Mouse (Mus musculus) midbrain, embryonic 14.5 days (tissue): Measurements from ENCODE around the gene Hsd17b12. TPM values are rescaled to one million over a fixed set of nuclear protein-coding genes. Genes with fewer than 3 reads are reported as not detected.
A peak's percentile ranks its signal among the peaks of the same experiment; 100 is the strongest.

Experiments used
- ATAC-seq: fragments of 200-750 bp; cut with Nextera tagmentation; 2 replicates; pipeline ENCODE4 v1.8.0; 2017; ENCODE audit warnings: moderate number of reproducible peaks, moderate library complexity; ENCODE audit not compliant: low FRiP score, low TSS enrichment
- DNase-seq: peaks from one replicate; pipeline ENCODE4 v3.0.0-alpha.2; 2015
- H3K27ac ChIP-seq: fragments of 300-500 bp; sonication (generic); replicated peaks from 2 replicates; pipeline ENCODE4 v1.5.1; 2014; ENCODE audit warnings: mild to moderate bottlenecking, low read depth, low read length, moderate library complexity
- H3K27me3 ChIP-seq: fragments of 300-500 bp; sonication (generic); 2 replicates; pipeline ENCODE4 v1.6.1; 2014; ENCODE audit warnings: low read length, control low read depth, mixed read lengths; ENCODE audit not compliant: control insufficient read depth, insufficient read depth
- H3K36me3 ChIP-seq: fragments of 300-500 bp; sonication (generic); 2 replicates; pipeline ENCODE4 v1.6.1; 2014; ENCODE audit warnings: low read length, control low read depth; ENCODE audit not compliant: control insufficient read depth, insufficient read depth
- H3K4me1 ChIP-seq: fragments of 300-500 bp; sonication (generic); 2 replicates; pipeline ENCODE4 v1.6.1; 2014; ENCODE audit warnings: mild to moderate bottlenecking, antibody characterized with exemption, low read length, control low read depth; ENCODE audit not compliant: control insufficient read depth, insufficient read depth
- H3K4me2 ChIP-seq: fragments of 300-500 bp; sonication (generic); 2 replicates; pipeline ENCODE4 v1.6.1; 2014; ENCODE audit warnings: mild to moderate bottlenecking, low read length, moderate library complexity
- H3K4me3 ChIP-seq: fragments of 300-500 bp; sonication (generic); replicated peaks from 2 replicates; pipeline ENCODE4 v1.5.1; 2014; ENCODE audit warnings: low read depth, low read length
- H3K9ac ChIP-seq: fragments of 300-500 bp; sonication (generic); replicated peaks from 2 replicates; pipeline ENCODE4 v1.6.1; 2014; ENCODE audit warnings: mild to moderate bottlenecking, low read length, moderate library complexity
- H3K9me3 ChIP-seq: fragments of 300-500 bp; sonication (generic); 2 replicates; pipeline ENCODE4 v1.6.1; 2016; ENCODE audit warnings: low read length, control low read depth, mixed read lengths; ENCODE audit not compliant: control insufficient read depth
- WGBS: fragments of 180-500 bp; shearing (Covaris S2); extraction: QIAGEN DNeasy Blood & Tissue Kit; methylation state at CpG from one replicate; pipeline ENCODE4 v1.1.7; 2014; 5-methylcytosine and 5-hydroxymethylcytosine counted together
- polyA plus RNA-seq: library from polyadenylated mRNA; unstranded; fragments of >200 nt; fragmentation: Nextera tagmentation; extraction: Ambion mirVana; gene quantifications from 2 replicates; pipeline ENCODE4 v1.2.1, GENCODE M21; 2014

The Hsd17b12 gene
- 145 and 154 TPM in 2 replicates for polyA plus RNA-seq

DNA sequence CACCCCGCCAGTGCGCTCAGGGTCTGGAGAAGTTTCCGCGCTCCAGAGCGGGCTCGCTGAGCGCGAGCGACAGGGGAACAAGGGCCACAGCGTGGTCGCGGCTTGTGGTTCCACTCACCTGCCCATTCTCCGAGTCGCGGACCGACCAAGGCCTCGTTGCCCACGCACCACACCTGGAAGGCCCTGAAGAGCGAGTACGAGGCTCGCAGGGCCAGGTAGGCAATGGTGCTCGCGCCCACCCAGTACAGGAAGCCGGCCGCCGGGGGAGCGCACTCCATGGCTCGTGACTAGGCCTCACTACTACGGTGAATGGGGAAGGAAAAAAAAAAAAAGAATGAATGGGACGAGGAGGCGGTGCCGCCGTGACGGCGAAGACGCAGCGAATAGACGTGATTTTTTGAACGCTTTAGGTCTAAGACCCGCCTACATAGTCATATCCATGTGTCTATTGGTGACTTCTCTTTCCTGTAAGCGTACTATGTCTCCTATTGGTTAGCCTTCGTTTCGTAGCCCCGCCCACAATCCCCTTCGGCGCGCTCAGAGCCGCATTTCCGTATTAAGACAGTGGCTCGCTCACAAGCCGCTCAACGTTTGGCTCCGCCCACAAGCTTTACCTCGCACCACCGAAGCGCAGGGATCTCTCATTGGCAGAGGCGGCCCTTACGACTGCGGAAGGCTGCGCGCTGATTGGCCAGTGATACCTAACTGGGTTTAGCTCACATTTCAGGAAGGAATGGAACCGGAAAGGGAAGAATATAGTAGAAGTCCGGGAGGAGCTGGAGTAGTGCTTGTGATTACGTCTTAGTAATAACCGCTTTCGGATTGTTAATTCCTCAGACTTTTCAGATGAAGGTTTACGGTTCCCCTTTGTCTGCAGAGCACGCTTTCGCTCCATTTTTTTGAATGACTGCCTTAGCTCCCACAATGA, at the start of gene Hsd17b12:
Hsd17b12 (minus strand) TSS at position 373 of the 928 bp plus-strand sequence.
- Histone ChIP-seq H3K4me2 (peak within 1 kb of the TSS; percentile 72), H3K27ac (peak within 1 kb of the TSS; percentile 91), H3K9me3 (no peaks in the 10 kb centered on the region), H3K4me3 (peak within 1 kb of the TSS; percentile 93), H3K4me1 (peaks cover 21% of the 10 kb centered on the region; the same call in 1 of the 2 replicates), H3K36me3 (no peaks in the 10 kb centered on the region), H3K27me3 (no peaks in the 10 kb centered on the region), H3K9ac (peak within 1 kb of the TSS; percentile 84)
- WGBS = under 1% methylated on average over 69 of the region's 69 CpGs
- ATAC-seq (peak; percentile 100), DNase-seq (peak; percentile 100)

- 88% methylated on average over 2 of the region's 2 CpGs for WGBS
- ATAC-seq (no peak), DNase-seq (no peak)
- Histone ChIP-seq H3K9ac (no peak overlapping the region), H3K4me3 (no peak overlapping the region), H3K4me2 (no peak overlapping the region), H3K4me1 (no peaks in the 10 kb centered on the region), H3K27ac (no peak overlapping the region), H3K27me3 (no peaks in the 10 kb centered on the region), H3K9me3 (no peaks in the 10 kb centered on the region), H3K36me3 (no peaks in the 10 kb centered on the region)
Measured at GRCm38 (mm10) chr2:94184906-94185305, 27.1 kb upstream of the Hsd17b12 start.

DNA sequence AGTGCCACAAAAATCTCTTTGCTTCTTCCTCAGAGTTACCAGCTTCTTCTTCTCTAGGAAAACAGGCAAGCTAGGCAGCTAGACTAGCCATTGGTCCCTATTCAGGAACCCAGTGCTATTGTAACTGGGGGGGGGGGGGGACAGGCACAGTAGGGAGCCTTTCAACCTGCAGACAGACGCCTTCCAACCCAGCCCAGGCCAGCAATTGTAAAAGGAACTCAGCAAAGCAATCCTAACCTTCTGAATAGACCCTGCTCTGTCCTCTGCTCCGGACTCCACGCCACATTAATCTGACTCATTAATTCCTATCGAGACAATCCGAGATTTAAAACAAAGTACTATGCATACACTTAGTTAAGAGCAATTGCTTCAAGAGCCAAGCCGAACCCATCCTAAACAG, 26.4 kb upstream of the Hsd17b12 start:
- DNase-seq = no peak

GRCm38 (mm10) chr2:94179030-94179407, 21.3 kb upstream of the Hsd17b12 start:
- Histone ChIP-seq H3K4me1 (peaks cover 10% of the 10 kb centered on the region), H3K9ac (no peak overlapping the region), H3K36me3 (no peaks in the 10 kb centered on the region), H3K4me2 (peak overlapping the region; percentile 93), H3K4me3 (peak overlapping the region; percentile 93; the same call in 1 of the 2 replicates), H3K9me3 (no peaks in the 10 kb centered on the region), H3K27me3 (no peaks in the 10 kb centered on the region), H3K27ac (no peak overlapping the region)
- ATAC-seq (peak; percentile 64; the same call in 1 of the 2 replicates), DNase-seq (no peak)
- under 1% methylated on average over 3 of the region's 3 CpGs for WGBS

More for the DNA sequence above, 26.4 kb upstream of the Hsd17b12 start:
- Histone ChIP-seq H3K4me3 (no peak overlapping the region), H3K27ac (no peak overlapping the region), H3K4me1 (no peaks in the 10 kb centered on the region), H3K36me3 (no peaks in the 10 kb centered on the region), H3K27me3 (no peaks in the 10 kb centered on the region), H3K4me2 (no peak overlapping the region), H3K9ac (no peak overlapping the region), H3K9me3 (no peaks in the 10 kb centered on the region)
- WGBS = 5% methylated on average over 6 of the region's 6 CpGs
- no peak for ATAC-seq

DNA sequence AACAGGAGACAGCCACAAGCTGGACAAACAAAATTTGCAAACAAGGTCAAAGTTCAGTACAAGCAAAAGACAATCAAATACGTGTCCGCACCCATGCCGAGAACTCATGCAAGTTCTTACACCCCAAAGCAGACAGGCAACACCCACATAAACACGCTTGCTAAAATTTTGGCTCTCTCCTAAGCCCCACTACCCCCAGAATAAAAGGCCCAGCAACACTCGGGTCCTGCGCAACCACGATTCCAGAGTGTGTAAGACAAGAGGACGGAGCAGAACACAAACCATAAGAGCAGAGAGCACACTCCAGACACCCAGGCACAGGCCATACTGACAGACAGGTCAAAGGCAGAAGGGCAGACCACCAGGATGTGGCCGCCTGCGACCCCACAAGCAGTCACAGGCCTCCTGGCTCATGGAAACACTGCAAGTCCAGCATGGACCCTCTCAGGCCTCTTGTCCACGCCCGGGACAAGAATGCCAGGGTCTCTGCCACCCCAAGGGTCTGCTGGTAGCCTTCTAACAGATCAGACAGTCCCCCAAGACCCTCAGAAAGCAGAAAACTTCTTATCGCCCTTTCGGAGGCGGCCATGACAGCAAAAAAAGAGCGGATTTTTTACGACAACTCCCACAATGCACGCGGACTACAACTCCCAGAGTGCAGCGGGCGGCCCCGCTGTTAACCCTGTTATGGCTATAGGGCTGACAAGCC, 20.7 kb upstream of the Hsd17b12 start:
- peak overlapping the region; percentile 93 for H3K4me3 ChIP-seq
- no peaks in the 10 kb centered on the region for H3K36me3 ChIP-seq
- no peaks in the 10 kb centered on the region for H3K27me3 ChIP-seq
- H3K27ac ChIP-seq = peak overlapping the region; percentile 49; the same call in 1 of the 2 replicates
- H3K4me1 ChIP-seq = peaks cover 10% of the 10 kb centered on the region
- DNase-seq = peak; percentile 95
- no peaks in the 10 kb centered on the region for H3K9me3 ChIP-seq
- H3K4me2 ChIP-seq = peak overlapping the region; percentile 93
- peak overlapping the region; percentile 90 for H3K9ac ChIP-seq
- WGBS = 2% methylated on average over 22 of the region's 22 CpGs
- ATAC-seq = peak; percentile 96

DNA sequence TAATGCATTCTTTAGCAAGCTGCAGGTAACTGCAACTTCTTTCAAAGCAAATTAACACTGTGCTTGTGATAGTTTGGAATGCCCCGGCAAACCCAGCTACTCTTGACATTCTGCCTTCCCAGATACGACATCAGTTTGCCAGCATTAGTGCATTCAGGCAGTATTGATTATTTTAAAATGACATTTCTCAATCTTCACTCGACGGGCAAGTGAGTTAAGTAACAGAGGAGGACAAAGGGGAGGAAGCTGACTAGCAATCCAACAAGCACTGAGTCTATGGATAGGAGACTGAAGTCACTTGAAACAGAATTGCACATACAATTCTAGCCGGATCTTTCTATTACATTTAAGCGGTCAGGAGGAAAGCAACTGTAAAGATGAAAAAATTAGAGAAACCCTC, 19.5 kb upstream of the Hsd17b12 start:
- H3K27ac ChIP-seq = no peak overlapping the region
- ATAC-seq = no peak
- no peaks in the 10 kb centered on the region for H3K36me3 ChIP-seq
- no peak overlapping the region; the same call in 1 of the 2 replicates for H3K4me3 ChIP-seq
- H3K9ac ChIP-seq = no peak overlapping the region
- H3K4me1 ChIP-seq = peaks cover 10% of the 10 kb centered on the region
- no peaks in the 10 kb centered on the region for H3K9me3 ChIP-seq
- H3K4me2 ChIP-seq = peak overlapping the region; percentile 93
- no peaks in the 10 kb centered on the region for H3K27me3 ChIP-seq
- 86% methylated on average over 6 of the region's 6 CpGs for WGBS
- no peak for DNase-seq

GRCm38 (mm10) chr2:94176381-94176780, 18.6 kb upstream of the Hsd17b12 start:
- DNase-seq = no peak
- no peak for ATAC-seq
- WGBS = 98% methylated on average over 3 of the region's 3 CpGs
- H3K4me1 ChIP-seq = peaks cover 10% of the 10 kb centered on the region
- H3K27me3 ChIP-seq = no peaks in the 10 kb centered on the region
- no peak overlapping the region for H3K9ac ChIP-seq
- no peak overlapping the region for H3K27ac ChIP-seq
- no peaks in the 10 kb centered on the region for H3K9me3 ChIP-seq
- H3K36me3 ChIP-seq = no peaks in the 10 kb centered on the region
- H3K4me3 ChIP-seq = no peak overlapping the region
- H3K4me2 ChIP-seq = no peak overlapping the region

DNA sequence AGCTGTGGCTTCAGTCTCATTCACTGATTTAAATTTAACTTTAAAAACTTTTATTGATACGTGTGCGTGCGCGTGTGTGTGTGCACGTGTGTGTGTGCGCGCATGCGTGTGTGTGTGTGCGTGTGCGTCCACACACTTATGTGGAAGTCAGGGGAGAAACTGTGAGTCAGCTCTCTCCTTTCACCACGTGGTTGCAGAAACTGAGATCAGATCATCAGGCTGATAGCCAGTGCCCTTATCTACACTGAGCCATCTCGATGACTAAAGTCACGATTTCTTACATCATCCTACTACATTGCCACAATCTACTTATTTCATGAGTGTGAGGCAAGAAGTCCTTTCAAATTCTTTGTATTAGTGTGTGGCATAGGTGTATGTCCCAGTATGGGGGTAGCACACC, 15.8 kb upstream of the Hsd17b12 start:
- no peaks in the 10 kb centered on the region for H3K9me3 ChIP-seq

More for the DNA sequence above, 15.8 kb upstream of the Hsd17b12 start:
- no peaks in the 10 kb centered on the region for H3K36me3 ChIP-seq
- no peaks in the 10 kb centered on the region for H3K27me3 ChIP-seq
- ATAC-seq = no peak
- no peak overlapping the region for H3K9ac ChIP-seq
- no peak for DNase-seq
- WGBS = 93% methylated on average over 13 of the region's 13 CpGs
- H3K4me2 ChIP-seq = no peak overlapping the region
- peaks cover 10% of the 10 kb centered on the region for H3K4me1 ChIP-seq
- no peak overlapping the region for H3K4me3 ChIP-seq
- H3K27ac ChIP-seq = no peak overlapping the region
